Mouse (Mus musculus) spleen, adult 2 months (tissue): ENCODE results near the gene Atp5d. TPM values are rescaled to one million over a fixed set of nuclear protein-coding genes. Genes with fewer than 3 reads are reported as not detected.

Experiments used
- DNase-seq, 2 experiments: peaks; one replicate each; pipeline versions ENCODE4 v3.0.0 to v3.0.0-alpha.2; 2012 to 2021; ENCODE audit warnings: low spot score in 2 of 2, low read depth in 1 of 2
- H3K27ac ChIP-seq: fragments of 200-500 bp; 2 replicates; pipeline ENCODE4 v1.5.1; 2012; ENCODE audit warnings: low read length, inconsistent platforms; ENCODE audit not compliant: insufficient read depth
- H3K27me3 ChIP-seq: fragments of 200-500 bp; 2 replicates; pipeline ENCODE4 v1.6.1; 2012; ENCODE audit warnings: mild to moderate bottlenecking, moderate library complexity, low read length, inconsistent platforms; ENCODE audit not compliant: control insufficient read depth, insufficient read depth
- H3K36me3 ChIP-seq: fragments of 200-500 bp; 2 replicates; pipeline ENCODE4 v1.6.1; 2012; ENCODE audit warnings: mild to moderate bottlenecking, low read length, inconsistent platforms; ENCODE audit not compliant: control insufficient read depth, insufficient read depth
- H3K4me1 ChIP-seq: fragments of 200-500 bp; 2 replicates; pipeline ENCODE4 v1.6.1; 2011; ENCODE audit warnings: inconsistent platforms; ENCODE audit not compliant: control insufficient read depth, insufficient read depth, insufficient read length
- H3K4me3 ChIP-seq: fragments of 200-500 bp; 2 replicates; pipeline ENCODE4 v1.5.1; 2011; ENCODE audit warnings: mild to moderate bottlenecking, inconsistent platforms; ENCODE audit not compliant: insufficient read depth, insufficient read length; ENCODE audit errors: extremely low read depth
- CTCF ChIP-seq: fragments of 200-500 bp; IDR thresholded peaks from 2 replicates; pipeline ENCODE4 v1.5.1; 2011; ENCODE audit warnings: mild to moderate bottlenecking, inconsistent platforms; ENCODE audit not compliant: insufficient read depth, insufficient read length, insufficient replicate concordance; ENCODE audit errors: extremely low read depth
- POLR2A ChIP-seq: fragments of 200-500 bp; IDR thresholded peaks from 2 replicates; pipeline ENCODE4 v1.6.1; 2011; ENCODE audit warnings: low read depth, low read length, inconsistent platforms
- WGBS: fragments of 180-500 bp; shearing (Covaris S2); methylation state at CpG from one replicate; pipeline ENCODE4 v1.1.7; 2018; 5-methylcytosine and 5-hydroxymethylcytosine counted together
- polyA plus RNA-seq: library from polyadenylated mRNA; depleted of rRNA; stranded (reverse); fragments of >200 nt; gene quantifications from 2 replicates; pipeline ENCODE4 v1.2.3, GENCODE M21; 2012

Gene Atp5d
- polyA plus RNA-seq, 1 experiment = 592 TPM

DNA sequence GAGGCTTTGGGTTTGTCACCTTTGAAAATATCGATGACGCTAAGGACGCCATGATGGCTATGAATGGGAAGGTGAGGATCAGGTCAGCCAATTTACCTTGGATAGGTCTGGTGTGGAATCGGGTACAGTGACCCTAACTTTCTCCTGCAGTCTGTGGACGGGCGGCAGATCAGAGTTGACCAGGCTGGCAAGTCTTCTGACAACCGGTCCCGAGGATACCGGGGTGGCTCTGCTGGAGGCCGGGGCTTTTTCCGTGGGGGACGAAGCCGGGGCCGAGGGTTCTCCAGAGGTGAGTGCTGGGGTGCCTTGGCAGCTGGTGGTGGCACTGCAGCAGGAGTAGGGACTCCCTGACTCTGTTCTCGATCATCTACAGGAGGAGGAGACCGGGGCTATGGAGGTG lies 31.6 kb downstream of the Atp5d start:
- Histone ChIP-seq H3K4me3 (no peak overlapping the region), H3K27ac (no peak overlapping the region), H3K27me3 (no peaks in the 10 kb centered on the region), H3K4me1 (peaks cover 14% of the 10 kb centered on the region), H3K36me3 (peaks cover 25% of the 10 kb centered on the region)
- WGBS = 95% methylated on average over 16 of the region's 16 CpGs
- TF ChIP-seq POLR2A = no peak
- no peak for TF ChIP-seq CTCF
- no peak for DNase-seq

DNA sequence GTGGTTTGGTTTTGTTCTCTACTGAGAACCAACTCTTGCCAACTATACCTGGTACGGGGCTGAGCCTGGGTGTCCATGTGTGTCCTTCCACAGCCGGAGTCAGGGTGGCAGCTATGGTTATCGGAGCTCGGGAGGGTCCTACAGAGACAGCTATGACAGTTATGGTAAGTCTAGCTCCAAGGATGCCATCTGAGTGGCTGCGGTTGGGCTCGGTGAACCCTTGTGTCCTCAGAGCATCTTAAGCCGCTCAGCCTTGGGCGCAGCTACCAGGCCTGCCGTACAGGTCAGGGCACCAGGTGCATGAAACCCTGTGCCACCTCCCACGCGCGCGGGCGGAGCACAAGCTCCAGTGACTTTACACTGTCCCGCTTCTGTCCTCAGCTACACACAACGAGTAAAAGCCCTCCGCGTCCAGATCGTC lies 32.2 kb downstream of the Atp5d start:
- 96% methylated on average over 19 of the region's 19 CpGs for WGBS
- TF ChIP-seq CTCF (no peak), POLR2A (no peak)
- H3K27me3 ChIP-seq = no peaks in the 10 kb centered on the region
- H3K27ac ChIP-seq = no peak overlapping the region
- H3K4me1 ChIP-seq = peaks cover 14% of the 10 kb centered on the region
- peaks cover 25% of the 10 kb centered on the region for H3K36me3 ChIP-seq
- no peak overlapping the region for H3K4me3 ChIP-seq
- no peak for DNase-seq

DNA sequence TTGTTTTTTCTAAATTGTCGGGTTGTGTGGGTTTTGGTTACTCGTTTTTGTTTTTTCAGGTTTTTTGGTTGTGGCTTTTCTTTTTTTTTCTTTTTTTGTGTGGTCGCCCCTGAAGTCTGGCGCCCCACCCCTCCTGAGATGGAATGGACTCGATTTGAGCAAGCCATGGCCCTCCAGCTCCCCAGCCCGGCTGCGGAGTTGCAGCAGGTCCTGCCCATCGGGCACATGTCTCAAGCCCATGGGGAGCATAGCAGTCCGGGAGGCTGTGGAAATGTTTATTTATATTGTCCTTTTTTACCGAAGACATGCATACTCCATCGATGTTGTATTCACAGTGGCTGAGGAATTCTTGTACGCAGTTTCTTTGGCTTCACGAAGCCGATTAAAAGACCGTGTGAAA lies 32.8 kb downstream of the Atp5d start:
- H3K27me3 ChIP-seq = no peaks in the 10 kb centered on the region
- H3K4me3 ChIP-seq = no peak overlapping the region
- no peak for DNase-seq
- TF ChIP-seq POLR2A (no peak), CTCF (no peak)
- peaks cover 25% of the 10 kb centered on the region for H3K36me3 ChIP-seq
- no peak overlapping the region for H3K27ac ChIP-seq
- peaks cover 14% of the 10 kb centered on the region for H3K4me1 ChIP-seq
- WGBS = 93% methylated on average over 15 of the region's 15 CpGs

DNA sequence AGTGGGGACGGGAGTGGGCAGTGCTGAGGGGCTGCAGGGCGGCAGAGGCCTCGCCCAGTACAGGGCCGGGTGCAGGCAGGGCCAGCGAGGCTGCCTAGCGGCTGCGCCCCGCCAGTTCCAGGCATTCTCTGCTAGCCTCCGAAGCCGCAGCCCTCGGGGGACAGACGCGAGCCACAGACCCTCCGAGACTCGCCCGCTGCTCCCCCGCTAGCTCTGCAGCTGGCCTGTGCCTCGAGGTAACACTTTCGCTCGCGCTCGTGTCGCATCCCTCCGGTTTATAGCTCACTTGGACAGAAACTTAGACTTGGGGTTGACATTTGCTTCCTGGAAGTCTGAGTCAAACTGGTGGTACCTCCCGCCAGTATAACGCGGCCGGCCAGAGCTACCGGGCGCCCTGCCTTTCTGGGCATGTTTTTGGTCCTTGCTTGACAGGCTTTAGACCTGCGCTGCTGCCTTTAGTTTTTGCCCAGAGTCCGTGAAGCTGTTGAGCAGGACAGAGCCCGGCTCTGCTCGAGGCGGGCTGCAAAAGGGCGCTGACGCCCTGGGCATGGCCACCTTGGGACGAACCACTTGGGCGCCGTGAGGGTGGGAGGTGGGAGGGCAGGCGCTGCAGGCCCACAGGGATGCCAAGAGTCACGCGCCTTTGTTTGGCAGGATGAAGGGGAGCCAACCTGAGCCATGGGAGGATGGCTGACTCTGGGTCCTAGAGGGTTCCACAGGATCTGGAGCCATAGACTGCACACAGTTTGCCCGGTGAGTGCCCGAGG lies 33.5 kb downstream of the Atp5d start:
- no peak for DNase-seq
- 91% methylated on average over 45 of the region's 45 CpGs for WGBS
- H3K27me3 ChIP-seq = no peaks in the 10 kb centered on the region
- no peak overlapping the region for H3K4me3 ChIP-seq
- peaks cover 25% of the 10 kb centered on the region for H3K36me3 ChIP-seq
- TF ChIP-seq POLR2A (no peak), CTCF (no peak)
- peak overlapping the region; percentile 99 for H3K27ac ChIP-seq
- H3K4me1 ChIP-seq = peaks cover 14% of the 10 kb centered on the region

DNA sequence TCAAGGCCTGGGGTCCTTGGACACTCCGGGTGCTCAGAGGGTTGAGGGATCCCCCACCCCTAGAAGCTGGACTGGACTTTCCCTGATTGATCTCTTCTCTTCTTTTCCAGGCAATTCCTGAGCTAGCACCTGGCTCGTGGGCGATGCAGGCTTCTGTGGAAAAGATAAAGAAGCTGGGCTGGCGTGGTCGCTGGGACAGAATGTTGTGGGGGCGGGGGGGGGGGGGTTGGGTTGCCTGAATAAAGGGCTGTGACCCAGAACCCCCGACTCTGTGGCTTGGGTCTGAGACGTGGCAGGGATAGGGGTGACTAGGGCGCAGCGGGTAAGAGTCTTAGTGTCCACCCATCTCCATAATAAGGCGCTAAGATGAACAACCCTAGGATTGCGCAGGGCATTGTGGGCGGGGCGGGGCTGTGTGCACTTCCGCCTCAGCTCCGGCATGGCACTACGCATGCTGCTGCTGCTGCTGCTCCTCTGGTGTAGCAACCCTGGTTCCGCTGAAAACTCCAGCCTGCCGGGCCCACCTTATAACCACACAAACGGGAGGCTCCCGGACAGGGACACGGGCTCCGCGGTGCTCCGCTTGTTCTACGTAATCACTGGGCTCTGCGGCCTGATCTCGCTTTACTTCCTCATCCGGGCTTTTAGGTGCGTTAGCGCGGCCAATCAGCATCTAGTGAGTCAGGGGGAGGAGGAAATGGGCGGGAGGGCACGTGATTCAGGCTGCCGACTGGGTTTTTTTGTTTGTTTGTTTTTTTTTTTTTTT lies 34.3 kb downstream of the Atp5d start, which contains the start of gene 1600002K03Rik:
1600002K03Rik (plus strand) TSS at position 418 of the 766 bp plus-strand sequence.
- DNase-seq = peak; percentile 86 to 96
- Histone ChIP-seq H3K36me3 (peaks cover 25% of the 10 kb centered on the region), H3K4me3 (peak within 1 kb of the TSS; percentile 90), H3K27ac (peak within 1 kb of the TSS; percentile 99), H3K4me1 (peaks cover 13% of the 10 kb centered on the region), H3K27me3 (no peaks in the 10 kb centered on the region)
- WGBS = 11% methylated on average over 35 of the region's 35 CpGs
- TF ChIP-seq CTCF = no peak
- peak; percentile 66 for TF ChIP-seq POLR2A

DNA sequence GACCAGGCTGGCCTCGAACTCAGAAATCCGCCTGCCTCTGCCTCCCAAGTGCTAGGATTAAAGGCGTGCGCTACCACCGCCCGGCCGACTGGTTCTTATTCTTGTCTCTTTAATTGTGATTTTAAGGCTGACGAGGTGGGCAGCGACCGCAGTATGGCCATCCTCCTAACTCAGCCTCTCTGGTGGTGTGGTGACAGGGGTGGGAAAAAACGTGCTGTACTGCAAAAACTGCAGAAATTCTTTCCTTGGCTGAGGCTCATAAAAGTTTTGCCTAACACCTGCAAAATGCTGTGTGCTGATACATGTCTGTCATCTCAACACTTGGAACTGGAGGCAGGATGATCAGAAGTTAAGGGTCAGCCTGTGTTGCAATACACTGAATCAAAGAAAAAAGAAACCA lies 34.9 kb downstream of the Atp5d start:
- Histone ChIP-seq H3K27ac (peak overlapping the region; percentile 62), H3K36me3 (peaks cover 25% of the 10 kb centered on the region), H3K4me3 (peak overlapping the region; percentile 51), H3K27me3 (no peaks in the 10 kb centered on the region), H3K4me1 (peaks cover 13% of the 10 kb centered on the region)
- WGBS = 2% methylated on average over 11 of the region's 11 CpGs
- DNase-seq = no peak
- TF ChIP-seq CTCF = no peak
- no peak for TF ChIP-seq POLR2A
